Mouse (Mus musculus): ENCODE measurements around the gene Ppm1n. TPM values are rescaled to one million over a fixed set of nuclear protein-coding genes. Genes with fewer than 3 reads are reported as not detected.

Gene Ppm1n
- polyA plus RNA-seq, 1 experiment from 2014 or later: not detected

DNA sequence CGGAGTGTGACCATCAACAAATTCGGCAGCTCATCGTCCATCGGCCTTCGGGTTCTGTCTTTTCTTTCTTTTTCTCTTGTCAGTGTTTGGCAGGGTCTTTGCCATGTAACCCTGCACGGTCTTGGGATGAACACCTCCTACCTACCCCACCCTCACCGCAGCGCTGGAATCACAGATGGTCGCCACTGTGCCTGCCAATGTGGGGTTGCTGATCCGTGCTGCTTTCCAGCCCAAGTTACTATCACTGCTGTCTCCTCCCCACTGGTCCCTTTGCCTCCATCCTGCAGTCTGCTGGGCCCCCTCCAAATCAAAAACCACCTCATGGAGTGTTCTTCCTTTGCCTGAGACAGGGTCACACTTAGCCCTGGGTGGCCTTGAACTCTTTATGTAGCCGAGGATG is 44.4 kb upstream of the Ppm1n start:
- DNase-seq (no peak), ATAC-seq (no peak)
- no peak overlapping the region for H3K9ac ChIP-seq (replicated peaks)
- no peak for TF ChIP-seq CTCF (IDR thresholded peaks at IDR 0.05; ENCODE audit: low read depth)
- TF ChIP-seq EP300 (IDR thresholded peaks at IDR 0.05; ENCODE audit: low read depth): no peak
- H3K4me1 ChIP-seq (ENCODE audit: insufficient read depth): peaks cover 27% of the 10 kb centered on the region
- H3K27me3 ChIP-seq (ENCODE audit: insufficient read depth, low read length): 0 out of 2 replicates have a peak, but pooled peaks cover 10% of the 10 kb centered on the region
- WGBS (ENCODE audit: insufficient replicate concordance): 84% methylated on average over 11 of the region's 11 CpGs
- no peaks in the 10 kb centered on the region for H3K36me3 ChIP-seq (replicated peaks; ENCODE audit: insufficient read depth, low read length)
- H3K9me3 ChIP-seq (ENCODE audit: low read length): no peaks in the 10 kb centered on the region
- no peak overlapping the region for H3K4me3 ChIP-seq (ENCODE audit: low read depth, low read length)
- H3K4me2 ChIP-seq (ENCODE audit: low read depth, low read length): no peak overlapping the region
- H3K27ac ChIP-seq (ENCODE audit: low read depth): no peak overlapping the region

DNA sequence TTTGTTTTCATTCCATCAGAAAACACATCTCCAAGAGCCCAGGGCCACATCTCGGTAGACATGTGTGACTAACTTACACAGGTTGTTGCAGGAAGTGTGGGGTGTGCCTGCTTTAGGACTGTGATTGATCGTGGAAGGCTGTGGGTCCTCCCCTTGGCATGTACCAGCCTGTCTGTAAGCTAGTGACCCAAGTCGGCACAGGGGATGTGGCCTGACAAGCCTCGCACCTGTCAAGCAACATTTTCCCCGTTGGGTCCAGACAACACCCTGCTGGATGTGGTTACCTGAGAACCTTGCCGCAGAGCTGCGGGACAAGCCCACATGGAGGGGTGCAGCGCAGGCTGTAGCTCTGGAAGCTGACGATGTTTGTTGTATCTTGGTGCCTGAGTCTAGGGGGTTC is 42.6 kb upstream of the Ppm1n start:
- Histone ChIP-seq H3K27me3 (ENCODE audit: insufficient read depth, low read length) (peaks cover 13% of the 10 kb centered on the region; the same call in 1 of the 2 replicates), H3K4me1 (ENCODE audit: insufficient read depth) (peaks cover 22% of the 10 kb centered on the region), H3K9me3 (ENCODE audit: low read length) (no peaks in the 10 kb centered on the region), H3K4me2 (ENCODE audit: low read depth, low read length) (no peak overlapping the region), H3K9ac (replicated peaks) (no peak overlapping the region), H3K4me3 (ENCODE audit: low read depth, low read length) (no peak overlapping the region), H3K36me3 (replicated peaks; ENCODE audit: insufficient read depth, low read length) (no peaks in the 10 kb centered on the region), H3K27ac (ENCODE audit: low read depth) (no peak overlapping the region)
- WGBS (ENCODE audit: insufficient replicate concordance): 47% methylated on average over 9 of the region's 9 CpGs
- no peak for ATAC-seq
- DNase-seq: no peak
- TF ChIP-seq EP300 (IDR thresholded peaks at IDR 0.05; ENCODE audit: low read depth): no peak
- TF ChIP-seq CTCF (IDR thresholded peaks at IDR 0.05; ENCODE audit: low read depth): no peak

DNA sequence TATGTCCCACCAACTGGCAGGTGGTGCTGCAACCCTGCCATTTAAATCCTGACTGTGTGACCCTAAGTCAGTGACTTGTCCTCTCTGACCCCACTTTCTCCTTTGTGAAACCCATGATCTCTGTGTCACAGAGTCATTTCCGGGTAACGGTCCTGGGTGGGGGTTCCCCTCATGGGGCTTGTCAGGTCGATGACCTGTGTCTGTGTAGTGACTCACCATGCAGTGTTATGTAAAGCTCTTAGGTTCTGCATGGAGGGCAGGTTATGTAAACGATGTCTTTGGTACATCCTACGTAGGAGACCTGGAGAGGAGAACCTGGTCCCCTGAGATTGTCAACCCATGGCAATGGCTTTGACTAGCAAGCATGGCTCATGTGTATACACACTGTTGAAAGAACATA is 41.6 kb upstream of the Ppm1n start:
- TF ChIP-seq EP300 (IDR thresholded peaks at IDR 0.05; ENCODE audit: low read depth) (peak; percentile 20; the same call in 1 of the 2 replicates), CTCF (IDR thresholded peaks at IDR 0.05; ENCODE audit: low read depth) (no peak)
- 28% methylated on average over 5 of the region's 5 CpGs for WGBS (ENCODE audit: insufficient replicate concordance)
- peaks cover 13% of the 10 kb centered on the region; the same call in 1 of the 2 replicates for H3K27me3 ChIP-seq (ENCODE audit: insufficient read depth, low read length)
- no peak overlapping the region for H3K4me3 ChIP-seq (ENCODE audit: low read depth, low read length)
- H3K36me3 ChIP-seq (replicated peaks; ENCODE audit: insufficient read depth, low read length): no peaks in the 10 kb centered on the region
- no peak overlapping the region for H3K9ac ChIP-seq (replicated peaks)
- no peak overlapping the region for H3K4me2 ChIP-seq (ENCODE audit: low read depth, low read length)
- peaks cover 15% of the 10 kb centered on the region for H3K4me1 ChIP-seq (ENCODE audit: insufficient read depth)
- H3K27ac ChIP-seq (ENCODE audit: low read depth): no peak overlapping the region
- DNase-seq (peak; percentile 55), ATAC-seq (peak; percentile 67)
- H3K9me3 ChIP-seq (ENCODE audit: low read length): no peaks in the 10 kb centered on the region

DNA sequence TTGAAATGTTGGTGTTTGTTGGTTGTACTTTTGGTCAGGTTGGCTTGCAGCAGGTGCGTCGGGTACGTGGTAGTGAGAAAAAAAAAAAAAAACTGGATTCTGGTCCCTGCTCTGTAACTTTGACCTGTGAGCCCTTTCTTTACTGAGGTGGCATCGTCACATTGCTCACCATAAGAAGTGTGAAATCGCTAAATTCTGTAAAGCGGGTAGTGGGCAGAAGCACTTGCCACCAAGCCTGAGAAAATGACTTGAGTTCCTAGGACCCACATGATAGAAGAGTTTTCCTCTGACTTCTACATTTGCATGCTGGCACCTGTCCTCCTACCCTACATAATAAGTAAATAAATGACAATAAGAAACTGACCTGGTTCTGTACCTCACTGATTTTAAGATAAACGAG is 40.8 kb upstream of the Ppm1n start:
- H3K27ac ChIP-seq (ENCODE audit: low read depth): no peak overlapping the region
- no peak for TF ChIP-seq CTCF (IDR thresholded peaks at IDR 0.05; ENCODE audit: low read depth)
- TF ChIP-seq EP300 (IDR thresholded peaks at IDR 0.05; ENCODE audit: low read depth): no peak
- H3K36me3 ChIP-seq (replicated peaks; ENCODE audit: insufficient read depth, low read length): no peaks in the 10 kb centered on the region
- H3K9ac ChIP-seq (replicated peaks): no peak overlapping the region
- H3K27me3 ChIP-seq (ENCODE audit: insufficient read depth, low read length): peaks cover 16% of the 10 kb centered on the region; the same call in 1 of the 2 replicates
- ATAC-seq: no peak
- H3K4me3 ChIP-seq (ENCODE audit: low read depth, low read length): no peak overlapping the region
- WGBS (ENCODE audit: insufficient replicate concordance): 35% methylated on average over 7 of the region's 7 CpGs
- DNase-seq: no peak
- peak overlapping the region; percentile 78; the same call in 1 of the 2 replicates for H3K4me2 ChIP-seq (ENCODE audit: low read depth, low read length)
- peaks cover 9% of the 10 kb centered on the region for H3K4me1 ChIP-seq (ENCODE audit: insufficient read depth)
- H3K9me3 ChIP-seq (ENCODE audit: low read length): no peaks in the 10 kb centered on the region

DNA sequence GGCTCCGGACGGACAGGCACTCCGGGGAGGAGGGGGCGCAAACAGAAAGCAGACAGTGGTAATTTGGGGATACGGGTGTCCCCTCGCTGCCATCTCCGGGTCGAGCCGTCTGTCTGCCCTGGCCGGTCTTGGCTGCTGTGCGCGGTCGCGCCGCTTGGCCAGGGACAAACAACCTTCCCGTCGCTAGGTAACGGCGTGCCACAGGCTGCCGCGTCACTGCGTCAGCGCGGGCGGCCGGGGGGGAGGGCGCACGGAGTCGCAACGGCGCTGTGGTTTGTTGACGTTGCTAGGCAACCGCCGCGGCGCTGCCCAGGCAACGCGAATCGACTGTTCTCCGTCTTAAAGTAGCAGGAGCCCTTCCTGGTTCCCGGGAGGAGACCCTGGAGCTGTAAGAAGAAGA is 40.0 kb upstream of the Ppm1n start:
- H3K27ac ChIP-seq (ENCODE audit: low read depth): no peak overlapping the region
- peak overlapping the region; percentile 43 for H3K4me3 ChIP-seq (ENCODE audit: low read depth, low read length)
- H3K4me2 ChIP-seq (ENCODE audit: low read depth, low read length): peak overlapping the region; percentile 78
- H3K4me1 ChIP-seq (ENCODE audit: insufficient read depth): peaks cover 9% of the 10 kb centered on the region
- WGBS (ENCODE audit: insufficient replicate concordance): under 1% methylated on average over 41 of the region's 41 CpGs
- peak; percentile 95 for DNase-seq
- no peaks in the 10 kb centered on the region for H3K9me3 ChIP-seq (ENCODE audit: low read length)
- H3K27me3 ChIP-seq (ENCODE audit: insufficient read depth, low read length): peaks cover 16% of the 10 kb centered on the region; the same call in 1 of the 2 replicates
- peak overlapping the region; percentile 51; the same call in 1 of the 2 replicates for H3K9ac ChIP-seq (replicated peaks)
- no peaks in the 10 kb centered on the region for H3K36me3 ChIP-seq (replicated peaks; ENCODE audit: insufficient read depth, low read length)
- TF ChIP-seq EP300 (IDR thresholded peaks at IDR 0.05; ENCODE audit: low read depth): no peak
- no peak for TF ChIP-seq CTCF (IDR thresholded peaks at IDR 0.05; ENCODE audit: low read depth)
- peak; percentile 90 for ATAC-seq

DNA sequence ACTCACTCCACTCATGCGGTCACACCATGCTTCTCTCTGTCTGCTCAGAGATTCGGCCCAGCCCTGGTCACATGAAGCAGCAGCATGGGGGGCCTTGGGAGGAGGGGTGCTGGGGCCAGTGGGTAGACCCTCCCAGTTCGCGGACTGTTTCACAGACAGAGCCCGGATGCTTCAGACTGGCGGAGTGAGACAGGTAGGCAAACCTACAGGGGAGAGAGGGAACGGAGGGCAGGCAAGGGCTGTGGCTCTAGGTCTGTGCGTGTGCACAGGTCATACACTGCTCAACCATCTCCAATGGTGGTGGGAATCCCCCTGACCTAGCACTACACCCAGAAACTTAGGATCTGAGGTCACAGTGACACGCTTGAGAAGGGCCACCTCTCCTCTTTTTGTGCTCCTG is 39.6 kb upstream of the Ppm1n start:
- Histone ChIP-seq H3K9me3 (ENCODE audit: low read length) (no peaks in the 10 kb centered on the region), H3K36me3 (replicated peaks; ENCODE audit: insufficient read depth, low read length) (no peaks in the 10 kb centered on the region), H3K4me1 (ENCODE audit: insufficient read depth) (peaks cover 9% of the 10 kb centered on the region), H3K9ac (replicated peaks) (peak overlapping the region; percentile 51; the same call in 1 of the 2 replicates), H3K27ac (ENCODE audit: low read depth) (no peak overlapping the region), H3K4me3 (ENCODE audit: low read depth, low read length) (peak overlapping the region; percentile 43), H3K27me3 (ENCODE audit: insufficient read depth, low read length) (peaks cover 16% of the 10 kb centered on the region; the same call in 1 of the 2 replicates), H3K4me2 (ENCODE audit: low read depth, low read length) (peak overlapping the region; percentile 78)
- 30% methylated on average over 9 of the region's 9 CpGs for WGBS (ENCODE audit: insufficient replicate concordance)
- DNase-seq (no peak), ATAC-seq (peak; percentile 34)
- no peak for TF ChIP-seq EP300 (IDR thresholded peaks at IDR 0.05; ENCODE audit: low read depth)
- no peak for TF ChIP-seq CTCF (IDR thresholded peaks at IDR 0.05; ENCODE audit: low read depth)

All from liver, postnatal 0 days (tissue).